Mouse (Mus musculus) limb, embryonic 15.5 days (tissue): ENCODE measurements around the gene Nyx. TPM values are rescaled to one million over a fixed set of nuclear protein-coding genes. Genes with fewer than 3 reads are reported as not detected.

Experiments
- polyA plus RNA-seq: library from polyadenylated mRNA; unstranded; fragments of >200 nt; fragmentation: Nextera tagmentation; extraction: Ambion mirVana; gene quantifications from 2 replicates; pipeline ENCODE4 v1.2.1, GENCODE M21; 2015

Gene Nyx
- polyA plus RNA-seq, 1 experiment from 2014 or later, result 0.04 TPM

Other genes starting within 250 kb of the Nyx start
- 107 and 121 TPM in 2 replicates for gene Ddx3x, start 185.1 kb upstream of the Nyx start, polyA plus RNA-seq
- 3.1 and 3.6 TPM in 2 replicates for gene Gpr34, start 166.0 kb downstream of the Nyx start, polyA plus RNA-seq
- gene Gpr82, start 195.3 kb downstream of the Nyx start, polyA plus RNA-seq, result 0.36 and 0.41 TPM in 2 replicates